Mouse (Mus musculus) small intestine, adult 2 months (tissue): ENCODE measurements around the gene Gm21915. TPM values are rescaled to one million over a fixed set of nuclear protein-coding genes. Genes with fewer than 3 reads are reported as not detected.

Experiments
- H3K27ac ChIP-seq: fragments of 200-500 bp; 2 replicates; pipeline ENCODE4 v1.5.1; 2012; ENCODE audit warnings: low read depth, low read length, control low read depth, inconsistent platforms; ENCODE audit not compliant: insufficient read depth
- H3K27me3 ChIP-seq: fragments of 200-500 bp; 2 replicates; pipeline ENCODE4 v1.6.1; 2012; ENCODE audit warnings: mild to moderate bottlenecking, moderate library complexity, low read length, inconsistent platforms; ENCODE audit not compliant: control insufficient read depth, insufficient read depth
- H3K36me3 ChIP-seq: fragments of 200-500 bp; 2 replicates; pipeline ENCODE4 v1.6.1; 2012; ENCODE audit warnings: mild to moderate bottlenecking, low read length, control low read depth, inconsistent platforms; ENCODE audit not compliant: control insufficient read depth, insufficient read depth
- H3K4me1 ChIP-seq: fragments of 200-500 bp; 2 replicates; pipeline ENCODE4 v1.6.1; 2012; ENCODE audit warnings: low read length, inconsistent platforms, mixed read lengths; ENCODE audit not compliant: control insufficient read depth, insufficient read depth, insufficient read length
- H3K4me3 ChIP-seq: fragments of 200-500 bp; 2 replicates; pipeline ENCODE4 v1.5.1; 2012; ENCODE audit warnings: low read depth, mild to moderate bottlenecking, control low read depth, inconsistent platforms, low read length, moderate library complexity
- CTCF ChIP-seq: fragments of 200-500 bp; IDR thresholded peaks from 2 replicates; pipeline ENCODE4 v1.5.1; 2012; ENCODE audit warnings: low read depth, mild to moderate bottlenecking, control low read depth, inconsistent platforms, low read length, moderate library complexity, mixed read lengths; ENCODE audit not compliant: insufficient replicate concordance, insufficient read length; ENCODE audit errors: extremely low read depth
- POLR2A ChIP-seq: fragments of 200-500 bp; IDR thresholded peaks from 2 replicates; pipeline ENCODE4 v1.6.1; 2012; ENCODE audit warnings: low read depth, mild to moderate bottlenecking, control low read depth, inconsistent platforms, low read length, moderate library complexity
- WGBS: fragments of 180-500 bp; shearing (Covaris S2); methylation state at CpG from one replicate; pipeline ENCODE4 v1.1.7; 2018; 5-methylcytosine and 5-hydroxymethylcytosine counted together
- polyA plus RNA-seq: library from polyadenylated mRNA; depleted of rRNA; stranded (reverse); fragments of >200 nt; gene quantifications from 2 replicates; pipeline ENCODE4 v1.2.3, GENCODE M21; 2012

Gene Gm21915
- polyA plus RNA-seq, 1 experiment = not detected

DNA sequence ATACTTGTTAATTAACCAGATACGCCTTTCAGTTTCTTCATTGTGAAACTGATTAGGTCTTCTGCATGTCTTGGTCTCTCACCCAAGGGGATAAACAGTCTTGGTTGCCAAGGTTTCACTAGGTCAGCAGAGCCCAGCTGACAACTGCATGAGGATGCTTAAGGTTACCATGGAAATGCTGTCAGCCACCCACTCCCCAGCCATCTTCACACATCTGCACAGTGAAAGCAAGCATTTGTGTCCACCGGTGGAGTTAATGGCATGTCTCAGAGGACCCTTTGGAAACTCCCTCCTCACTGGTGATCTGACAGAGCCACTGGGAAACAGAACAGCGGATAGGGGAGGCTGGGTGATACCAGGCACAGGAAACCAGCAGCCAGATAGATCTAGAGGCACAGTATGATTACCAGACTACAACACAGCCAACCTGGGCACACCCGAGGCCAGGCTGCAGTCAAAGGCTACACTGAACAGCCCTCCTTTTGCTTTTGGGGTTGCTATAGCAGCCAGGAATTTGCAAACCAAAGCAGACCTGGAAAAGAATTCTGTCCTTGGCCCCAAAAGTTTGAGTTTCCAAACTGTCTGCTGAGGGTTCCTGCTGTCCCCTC lies 1.0 kb downstream of the Gm21915 start:
- no peak overlapping the region for H3K27ac ChIP-seq
- WGBS = 39% methylated on average over 4 of the region's 4 CpGs
- no peaks in the 10 kb centered on the region for H3K27me3 ChIP-seq
- no peaks in the 10 kb centered on the region for H3K4me1 ChIP-seq
- TF ChIP-seq CTCF = no peak
- TF ChIP-seq POLR2A = no peak
- H3K36me3 ChIP-seq = no peaks in the 10 kb centered on the region
- no peak overlapping the region for H3K4me3 ChIP-seq

- TF ChIP-seq CTCF (no peak), POLR2A (no peak)
- Histone ChIP-seq H3K36me3 (no peaks in the 10 kb centered on the region), H3K4me3 (no peak overlapping the region), H3K4me1 (no peaks in the 10 kb centered on the region), H3K27ac (peak overlapping the region; percentile 74), H3K27me3 (no peaks in the 10 kb centered on the region)
- WGBS = 61% methylated on average over 12 of the region's 12 CpGs
These were observed 5.0 kb downstream of the Gm21915 start for GRCm38 (mm10) chr9:40675203-40675958.

- Histone ChIP-seq H3K27me3 (no peaks in the 10 kb centered on the region), H3K4me1 (no peaks in the 10 kb centered on the region), H3K4me3 (no peak overlapping the region), H3K27ac (no peak overlapping the region), H3K36me3 (no peaks in the 10 kb centered on the region)
- 70% methylated on average over 4 of the region's 4 CpGs for WGBS
- TF ChIP-seq CTCF (no peak), POLR2A (no peak)
These were observed 8.2 kb downstream of the Gm21915 start for GRCm38 (mm10) chr9:40678653-40679052.

GRCm38 (mm10) chr9:40685801-40686420 lies 15.5 kb downstream of the Gm21915 start, which contains the start of gene Clmp:
Gene Clmp, plus strand, starts transcription at chr9:40685962.
- Histone ChIP-seq H3K27me3 (peaks cover 10% of the 10 kb centered on the region), H3K36me3 (no peaks in the 10 kb centered on the region), H3K4me3 (peak within 1 kb of the TSS; percentile 74), H3K27ac (peak within 1 kb of the TSS; percentile 75), H3K4me1 (no peaks in the 10 kb centered on the region)
- WGBS = 1% methylated on average over 53 of the region's 53 CpGs
- no peak for TF ChIP-seq POLR2A
- TF ChIP-seq CTCF = no peak

GRCm38 (mm10) chr9:40686421-40686899 lies 16.0 kb downstream of the Gm21915 start:
- H3K4me3 ChIP-seq = peak overlapping the region; percentile 74

DNA sequence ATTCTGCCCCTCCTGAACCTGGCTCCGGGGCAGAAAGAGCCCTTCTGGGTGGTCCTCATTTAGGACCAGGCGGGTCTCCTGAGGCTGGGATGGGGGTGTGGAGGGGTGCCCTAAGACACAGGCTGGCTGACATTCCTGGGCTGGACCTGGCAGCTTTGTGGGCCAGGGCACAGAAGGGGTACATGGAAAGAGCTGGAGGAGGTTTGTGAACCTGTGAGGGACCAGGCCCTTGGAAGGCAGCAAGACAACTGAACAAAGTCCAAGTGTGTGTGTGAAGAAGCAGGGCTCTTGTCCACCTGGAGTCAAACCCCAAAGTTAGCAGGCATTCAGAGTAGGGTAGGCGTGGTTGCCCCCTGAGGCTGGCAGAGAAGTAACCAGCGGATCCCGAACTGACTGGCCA lies 16.6 kb downstream of the Gm21915 start:
- 53% methylated on average over 5 of the region's 5 CpGs for WGBS
- H3K4me3 ChIP-seq = peak overlapping the region; percentile 74
- H3K36me3 ChIP-seq = no peaks in the 10 kb centered on the region
- TF ChIP-seq POLR2A (no peak), CTCF (no peak)
- H3K27me3 ChIP-seq = peaks cover 10% of the 10 kb centered on the region
- H3K4me1 ChIP-seq = no peaks in the 10 kb centered on the region
- 0 out of 2 replicates have a peak overlapping the region, but pooled peaks have one; percentile 75 for H3K27ac ChIP-seq

More at GRCm38 (mm10) chr9:40686421-40686899, 16.0 kb downstream of the Gm21915 start:
- peaks cover 10% of the 10 kb centered on the region for H3K27me3 ChIP-seq
- H3K36me3 ChIP-seq = no peaks in the 10 kb centered on the region
- H3K4me1 ChIP-seq = no peaks in the 10 kb centered on the region
- no peak for TF ChIP-seq POLR2A
- no peak for TF ChIP-seq CTCF
- 2% methylated on average over 22 of the region's 23 CpGs for WGBS
- H3K27ac ChIP-seq = peak overlapping the region; percentile 75

GRCm38 (mm10) chr9:40687553-40687952 lies 17.1 kb downstream of the Gm21915 start:
- Histone ChIP-seq H3K27ac (no peak overlapping the region), H3K27me3 (peaks cover 10% of the 10 kb centered on the region), H3K4me1 (no peaks in the 10 kb centered on the region), H3K4me3 (peak overlapping the region; percentile 74; the same call in 1 of the 2 replicates), H3K36me3 (no peaks in the 10 kb centered on the region)
- TF ChIP-seq CTCF = no peak
- 66% methylated on average over 3 of the region's 3 CpGs for WGBS
